Mouse (Mus musculus): ENCODE measurements around the gene Prr15. TPM values are rescaled to one million over a fixed set of nuclear protein-coding genes. Genes with fewer than 3 reads are reported as not detected.

The Prr15 gene
- 6.8 and 7.6 TPM in 2 replicates for polyA plus RNA-seq (2015; fragmentation: Nextera tagmentation; extraction: Ambion mirVana)

- Histone ChIP-seq H3K4me3 (ENCODE audit: low read depth, low read length) (peak within 1 kb of the TSS; percentile 53), H3K27me3 (replicated peaks; ENCODE audit: insufficient read depth, low read length) (no peaks in the 10 kb centered on the region), H3K9ac (replicated peaks; ENCODE audit: low read depth) (0 out of 2 replicates have a peak within 1 kb of the TSS, but pooled peaks have one; percentile 26), H3K9me3 (ENCODE audit: low read length) (no peaks in the 10 kb centered on the region), H3K4me2 (replicated peaks; ENCODE audit: low read depth, low read length) (peak within 1 kb of the TSS; percentile 96), H3K4me1 (ENCODE audit: insufficient read depth, low read depth, low read length) (peaks cover 4% of the 10 kb centered on the region; the same call in 1 of the 2 replicates), H3K36me3 (ENCODE audit: insufficient read depth, low read length) (no peaks in the 10 kb centered on the region), H3K27ac (ENCODE audit: low read length) (no peak within 1 kb of the TSS)
- no peak for DNase-seq (ENCODE audit: low spot score)
- 18% methylated on average over 3 of the region's 3 CpGs for WGBS
- TF ChIP-seq EP300 (IDR thresholded peaks at IDR 0.05): no peak
- no peak for ATAC-seq
Observed at GRCm38 (mm10) chr6:54325246-54325885, at the start of gene Prr15. Gene Prr15 (plus strand): TSS chr6:54325835.

GRCm38 (mm10) chr6:54277234-54277633 is 48.4 kb upstream of the Prr15 start:
- Histone ChIP-seq H3K4me2 (replicated peaks; ENCODE audit: low read depth, low read length) (no peak overlapping the region), H3K27ac (ENCODE audit: low read length) (no peak overlapping the region), H3K4me3 (ENCODE audit: low read depth, low read length) (no peak overlapping the region), H3K27me3 (replicated peaks; ENCODE audit: insufficient read depth, low read length) (no peaks in the 10 kb centered on the region), H3K9me3 (ENCODE audit: low read length) (no peaks in the 10 kb centered on the region), H3K9ac (replicated peaks; ENCODE audit: low read depth) (no peak overlapping the region), H3K36me3 (ENCODE audit: insufficient read depth, low read length) (no peaks in the 10 kb centered on the region), H3K4me1 (ENCODE audit: insufficient read depth, low read depth, low read length) (peaks cover 6% of the 10 kb centered on the region; the same call in 1 of the 2 replicates)
- DNase-seq (ENCODE audit: low spot score) (no peak), ATAC-seq (no peak)
- 71% methylated on average over 4 of the region's 4 CpGs for WGBS
- TF ChIP-seq CTCF (IDR thresholded peaks at IDR 0.05): no peak
- TF ChIP-seq EP300 (IDR thresholded peaks at IDR 0.05): no peak

- no peaks in the 10 kb centered on the region for H3K9me3 ChIP-seq (ENCODE audit: low read length)
- H3K27ac ChIP-seq (ENCODE audit: low read length): no peak overlapping the region
- WGBS: 59% methylated on average over 5 of the region's 5 CpGs
Observed at GRCm38 (mm10) chr6:54277828-54278227, 47.8 kb upstream of the Prr15 start.

GRCm38 (mm10) chr6:54278613-54279012 is 47.0 kb upstream of the Prr15 start:
- TF ChIP-seq CTCF (IDR thresholded peaks at IDR 0.05): no peak
- no peak for TF ChIP-seq EP300 (IDR thresholded peaks at IDR 0.05)
- Histone ChIP-seq H3K27ac (ENCODE audit: low read length) (no peak overlapping the region), H3K27me3 (replicated peaks; ENCODE audit: insufficient read depth, low read length) (no peaks in the 10 kb centered on the region), H3K4me3 (ENCODE audit: low read depth, low read length) (no peak overlapping the region), H3K36me3 (ENCODE audit: insufficient read depth, low read length) (no peaks in the 10 kb centered on the region), H3K4me2 (replicated peaks; ENCODE audit: low read depth, low read length) (no peak overlapping the region), H3K9me3 (ENCODE audit: low read length) (no peaks in the 10 kb centered on the region), H3K9ac (replicated peaks; ENCODE audit: low read depth) (no peak overlapping the region), H3K4me1 (ENCODE audit: insufficient read depth, low read depth, low read length) (peaks cover 6% of the 10 kb centered on the region; the same call in 1 of the 2 replicates)
- DNase-seq (ENCODE audit: low spot score) (no peak), ATAC-seq (no peak)
- WGBS: 71% methylated on average over 2 of the region's 2 CpGs

More at GRCm38 (mm10) chr6:54277828-54278227, 47.8 kb upstream of the Prr15 start:
- Histone ChIP-seq H3K4me1 (ENCODE audit: insufficient read depth, low read depth, low read length) (peaks cover 6% of the 10 kb centered on the region; the same call in 1 of the 2 replicates), H3K4me3 (ENCODE audit: low read depth, low read length) (no peak overlapping the region), H3K9ac (replicated peaks; ENCODE audit: low read depth) (no peak overlapping the region), H3K4me2 (replicated peaks; ENCODE audit: low read depth, low read length) (no peak overlapping the region), H3K27me3 (replicated peaks; ENCODE audit: insufficient read depth, low read length) (no peaks in the 10 kb centered on the region), H3K36me3 (ENCODE audit: insufficient read depth, low read length) (no peaks in the 10 kb centered on the region)
- TF ChIP-seq EP300 (IDR thresholded peaks at IDR 0.05) (no peak), CTCF (IDR thresholded peaks at IDR 0.05) (no peak)
- DNase-seq (ENCODE audit: low spot score) (no peak), ATAC-seq (no peak)

- Histone ChIP-seq H3K4me1 (ENCODE audit: insufficient read depth, low read depth, low read length) (peaks cover 6% of the 10 kb centered on the region; the same call in 1 of the 2 replicates), H3K4me3 (ENCODE audit: low read depth, low read length) (no peak overlapping the region), H3K4me2 (replicated peaks; ENCODE audit: low read depth, low read length) (no peak overlapping the region), H3K9me3 (ENCODE audit: low read length) (no peaks in the 10 kb centered on the region), H3K9ac (replicated peaks; ENCODE audit: low read depth) (no peak overlapping the region), H3K36me3 (ENCODE audit: insufficient read depth, low read length) (no peaks in the 10 kb centered on the region), H3K27me3 (replicated peaks; ENCODE audit: insufficient read depth, low read length) (no peaks in the 10 kb centered on the region), H3K27ac (ENCODE audit: low read length) (no peak overlapping the region)
- DNase-seq (ENCODE audit: low spot score) (no peak), ATAC-seq (no peak)
- WGBS: 19% methylated on average over 11 of the region's 11 CpGs
- TF ChIP-seq CTCF (IDR thresholded peaks at IDR 0.05) (no peak), EP300 (IDR thresholded peaks at IDR 0.05) (no peak)
Observed at GRCm38 (mm10) chr6:54279391-54279790, 46.2 kb upstream of the Prr15 start.

GRCm38 (mm10) chr6:54280248-54280647 is 45.4 kb upstream of the Prr15 start:
- H3K27me3 ChIP-seq (replicated peaks; ENCODE audit: insufficient read depth, low read length): no peaks in the 10 kb centered on the region
- H3K9ac ChIP-seq (replicated peaks; ENCODE audit: low read depth): no peak overlapping the region
- no peak overlapping the region for H3K4me2 ChIP-seq (replicated peaks; ENCODE audit: low read depth, low read length)
- no peaks in the 10 kb centered on the region for H3K36me3 ChIP-seq (ENCODE audit: insufficient read depth, low read length)
- no peak overlapping the region for H3K27ac ChIP-seq (ENCODE audit: low read length)
- no peak overlapping the region for H3K4me3 ChIP-seq (ENCODE audit: low read depth, low read length)
- DNase-seq (ENCODE audit: low spot score) (no peak), ATAC-seq (no peak)
- peaks cover 6% of the 10 kb centered on the region; the same call in 1 of the 2 replicates for H3K4me1 ChIP-seq (ENCODE audit: insufficient read depth, low read depth, low read length)
- no peaks in the 10 kb centered on the region for H3K9me3 ChIP-seq (ENCODE audit: low read length)
- WGBS: 82% methylated on average over 6 of the region's 6 CpGs
- TF ChIP-seq EP300 (IDR thresholded peaks at IDR 0.05) (no peak), CTCF (IDR thresholded peaks at IDR 0.05) (no peak)

All from lung, postnatal 0 days (tissue).